Comparison of ENCODE assay signal across 8 mouse cellular contexts in genomic region chr17:56269741-56270140, GRCm38 (mm10). TPM values are rescaled to one million over a fixed set of nuclear protein-coding genes. Genes with fewer than 3 reads are reported as not detected.
DNase-seq lines count a peak whose midpoint lies in the region; ATAC-seq lines count a peak whose summit lies in the region.

No protein-coding gene starts in this region.

- peak overlapping the region; percentile 74 for H3K4me2 ChIP-seq in kidney, embryonic 16.5 days (replicated peaks; ENCODE audit: low read depth, low read length)
- peak overlapping the region; percentile 68 for H3K4me2 ChIP-seq in embryonic facial prominence, embryonic 12.5 days (replicated peaks)
- H3K4me2 ChIP-seq in hindbrain, embryonic 16.5 days (ENCODE audit: low read length): peak overlapping the region; percentile 89
- peak overlapping the region; percentile 66 for H3K4me2 ChIP-seq in midbrain, embryonic 16.5 days (ENCODE audit: low read length)

- ATAC-seq in kidney, embryonic 16.5 days (ENCODE audit: low FRiP score, low TSS enrichment): peak; percentile 4; the same call in 1 of the 2 replicates
- ATAC-seq in embryonic facial prominence, embryonic 12.5 days (ENCODE audit: insufficient number of reproducible peaks, insufficient read depth, low FRiP score, low TSS enrichment): no peak
- peak; percentile 10 for ATAC-seq in hindbrain, embryonic 16.5 days
- ATAC-seq in midbrain, embryonic 16.5 days: peak; percentile 19

- H3K9me3 ChIP-seq in kidney, embryonic 16.5 days (ENCODE audit: low read length): no peaks in the 10 kb centered on the region
- H3K9me3 ChIP-seq in embryonic facial prominence, embryonic 12.5 days: no peaks in the 10 kb centered on the region
- no peaks in the 10 kb centered on the region for H3K9me3 ChIP-seq in hindbrain, embryonic 16.5 days (ENCODE audit: control insufficient read depth, low read length)
- H3K9me3 ChIP-seq in midbrain, embryonic 16.5 days (replicated peaks; ENCODE audit: control insufficient read depth, low read length, poor library complexity, severe bottlenecking): no peaks in the 10 kb centered on the region

- H3K27ac ChIP-seq in kidney, embryonic 16.5 days (ENCODE audit: low read length): peak overlapping the region; percentile 89
- peak overlapping the region; percentile 63; the same call in 1 of the 2 replicates for H3K27ac ChIP-seq in embryonic facial prominence, embryonic 12.5 days
- peak overlapping the region; percentile 73 for H3K27ac ChIP-seq in hindbrain, embryonic 16.5 days (ENCODE audit: low read depth, low read length)
- peak overlapping the region; percentile 72 for H3K27ac ChIP-seq in midbrain, embryonic 16.5 days (ENCODE audit: low read length)

- H3K36me3 ChIP-seq in kidney, embryonic 16.5 days (ENCODE audit: insufficient read depth, low read length): peaks cover 22% of the 10 kb centered on the region
- peaks cover 22% of the 10 kb centered on the region for H3K36me3 ChIP-seq in embryonic facial prominence, embryonic 12.5 days
- no peaks in the 10 kb centered on the region; the same call in 1 of the 2 replicates for H3K36me3 ChIP-seq in hindbrain, embryonic 16.5 days (ENCODE audit: control insufficient read depth, insufficient read depth, low read length)
- H3K36me3 ChIP-seq in midbrain, embryonic 16.5 days (ENCODE audit: control insufficient read depth, insufficient read depth, low read length): peaks cover 4% of the 10 kb centered on the region; the same call in 1 of the 2 replicates

- peaks cover 13% of the 10 kb centered on the region for H3K4me1 ChIP-seq in kidney, embryonic 16.5 days (ENCODE audit: insufficient read depth, low read length)
- H3K4me1 ChIP-seq in embryonic facial prominence, embryonic 12.5 days: no peaks in the 10 kb centered on the region
- peaks cover 6% of the 10 kb centered on the region for H3K4me1 ChIP-seq in hindbrain, embryonic 16.5 days (ENCODE audit: control insufficient read depth, insufficient read depth, low read depth, low read length)
- H3K4me1 ChIP-seq in midbrain, embryonic 16.5 days (ENCODE audit: control insufficient read depth, insufficient read depth, low read length): peaks cover 8% of the 10 kb centered on the region

- DNase-seq in kidney, adult 8-10 months: no peak
- DNase-seq in adrenal gland, postnatal 36 days: no peak
- DNase-seq in lung, postnatal 4 days: no peak
- no peak for DNase-seq in layer of hippocampus, postnatal 10 days (ENCODE audit: low spot score in 2 of 2)

- H3K4me3 ChIP-seq in kidney, embryonic 16.5 days (ENCODE audit: low read length): peak overlapping the region; percentile 48
- peak overlapping the region; percentile 39 for H3K4me3 ChIP-seq in embryonic facial prominence, embryonic 12.5 days
- peak overlapping the region; percentile 45 for H3K4me3 ChIP-seq in hindbrain, embryonic 16.5 days (ENCODE audit: low read length)
- peak overlapping the region; percentile 35; the same call in 1 of the 2 replicates for H3K4me3 ChIP-seq in midbrain, embryonic 16.5 days (ENCODE audit: low read depth, low read length)

- peak overlapping the region; percentile 60 for H3K9ac ChIP-seq in kidney, embryonic 16.5 days (replicated peaks; ENCODE audit: low read length)
- peak overlapping the region; percentile 42; the same call in 1 of the 2 replicates for H3K9ac ChIP-seq in embryonic facial prominence, embryonic 12.5 days
- H3K9ac ChIP-seq in hindbrain, embryonic 16.5 days (ENCODE audit: low read depth, low read length): peak overlapping the region; percentile 68
- peak overlapping the region; percentile 54; the same call in 1 of the 2 replicates for H3K9ac ChIP-seq in midbrain, embryonic 16.5 days (ENCODE audit: low read depth, low read length)

- no peaks in the 10 kb centered on the region for H3K27me3 ChIP-seq in kidney, embryonic 16.5 days (ENCODE audit: insufficient read depth, low read length)
- H3K27me3 ChIP-seq in embryonic facial prominence, embryonic 12.5 days: no peaks in the 10 kb centered on the region
- H3K27me3 ChIP-seq in hindbrain, embryonic 16.5 days (replicated peaks; ENCODE audit: control insufficient read depth, insufficient read depth, low read length): no peaks in the 10 kb centered on the region
- H3K27me3 ChIP-seq in midbrain, embryonic 16.5 days (ENCODE audit: control insufficient read depth, insufficient read depth, low read depth, low read length): no peaks in the 10 kb centered on the region

- 77% methylated on average over 3 of the region's 3 CpGs for WGBS in kidney, embryonic 16.5 days
- 73% methylated on average over 3 of the region's 3 CpGs for WGBS in embryonic facial prominence, embryonic 12.5 days
- 74% methylated on average over 3 of the region's 3 CpGs for WGBS in hindbrain, embryonic 16.5 days
- 73% methylated on average over 3 of the region's 3 CpGs for WGBS in midbrain, embryonic 16.5 days

RNA-seq across cellular contexts. Expression of gene Ticam1, which starts 6.8 kb away (rescaled TPM):
- polyA plus RNA-seq in kidney, embryonic 16.5 days (2015; fragmentation: Nextera tagmentation; extraction: Ambion mirVana): 7.3 and 10.3 TPM in 2 replicates
- polyA plus RNA-seq in embryonic facial prominence, embryonic 12.5 days (2016; fragmentation: Nextera tagmentation; extraction: Ambion mirVana): 2.7 and 3.5 TPM in 2 replicates
- polyA plus RNA-seq in hindbrain, embryonic 16.5 days (2015; fragmentation: Nextera tagmentation; extraction: Ambion mirVana): 1.5 and 1.9 TPM in 2 replicates
- polyA plus RNA-seq in midbrain, embryonic 16.5 days (2015; fragmentation: Nextera tagmentation; extraction: Ambion mirVana): 1.3 TPM in 2 replicates
- 10 to 100 TPM; 21.1 to 23.1 TPM for total RNA-seq in adrenal gland, postnatal 36 days (2021)
- total RNA-seq in layer of hippocampus, postnatal 10 days (2021): 1 to 10 TPM; 5.2 to 5.9 TPM

RNA-seq across cellular contexts. Expression of gene Fem1a, which starts 13.1 kb away (rescaled TPM):
- 14.6 and 15.8 TPM in 2 replicates for polyA plus RNA-seq in kidney, embryonic 16.5 days (2015; fragmentation: Nextera tagmentation; extraction: Ambion mirVana)
- 15.3 and 15.5 TPM in 2 replicates for polyA plus RNA-seq in embryonic facial prominence, embryonic 12.5 days (2016; fragmentation: Nextera tagmentation; extraction: Ambion mirVana)
- 17.4 and 18.2 TPM in 2 replicates for polyA plus RNA-seq in hindbrain, embryonic 16.5 days (2015; fragmentation: Nextera tagmentation; extraction: Ambion mirVana)
- polyA plus RNA-seq in midbrain, embryonic 16.5 days (2015; fragmentation: Nextera tagmentation; extraction: Ambion mirVana): 15.5 and 18.2 TPM in 2 replicates
- 10 to 100 TPM; 28.7 to 30.8 TPM for total RNA-seq in adrenal gland, postnatal 36 days (2021)
- total RNA-seq in layer of hippocampus, postnatal 10 days (2021): 10 to 100 TPM; 45.3 to 46.5 TPM

RNA-seq across cellular contexts. Expression of gene Plin3, which starts 22.9 kb away (rescaled TPM):
- 87.5 and 106 TPM in 2 replicates for polyA plus RNA-seq in kidney, embryonic 16.5 days (2015; fragmentation: Nextera tagmentation; extraction: Ambion mirVana)
- polyA plus RNA-seq in embryonic facial prominence, embryonic 12.5 days (2016; fragmentation: Nextera tagmentation; extraction: Ambion mirVana): 56.6 and 67.4 TPM in 2 replicates
- polyA plus RNA-seq in hindbrain, embryonic 16.5 days (2015; fragmentation: Nextera tagmentation; extraction: Ambion mirVana): 15.5 and 21.1 TPM in 2 replicates
- polyA plus RNA-seq in midbrain, embryonic 16.5 days (2015; fragmentation: Nextera tagmentation; extraction: Ambion mirVana): 10.7 and 12.3 TPM in 2 replicates
- total RNA-seq in adrenal gland, postnatal 36 days (2021): 100 to 1,000 TPM in 1 of 2 experiments, 10 to 100 TPM in 1; 51.4 to 106 TPM
- 1 to 10 TPM; 5.7 to 7.3 TPM for total RNA-seq in layer of hippocampus, postnatal 10 days (2021)

RNA-seq across cellular contexts. Expression of gene Arrdc5, which starts 30.3 kb away (rescaled TPM):
- not detected in 2 replicates for polyA plus RNA-seq in kidney, embryonic 16.5 days (2015; fragmentation: Nextera tagmentation; extraction: Ambion mirVana)
- not detected in 2 replicates for polyA plus RNA-seq in embryonic facial prominence, embryonic 12.5 days (2016; fragmentation: Nextera tagmentation; extraction: Ambion mirVana)
- not detected in 2 replicates for polyA plus RNA-seq in hindbrain, embryonic 16.5 days (2015; fragmentation: Nextera tagmentation; extraction: Ambion mirVana)
- polyA plus RNA-seq in midbrain, embryonic 16.5 days (2015; fragmentation: Nextera tagmentation; extraction: Ambion mirVana): not detected in 2 replicates
- not detected for total RNA-seq in adrenal gland, postnatal 36 days (2021)
- not detected for total RNA-seq in layer of hippocampus, postnatal 10 days (2021)

RNA-seq across cellular contexts. Expression of gene Uhrf1, which starts 33.4 kb away (rescaled TPM):
- polyA plus RNA-seq in kidney, embryonic 16.5 days (2015; fragmentation: Nextera tagmentation; extraction: Ambion mirVana): 170 and 179 TPM in 2 replicates
- 157 and 160 TPM in 2 replicates for polyA plus RNA-seq in embryonic facial prominence, embryonic 12.5 days (2016; fragmentation: Nextera tagmentation; extraction: Ambion mirVana)
- polyA plus RNA-seq in hindbrain, embryonic 16.5 days (2015; fragmentation: Nextera tagmentation; extraction: Ambion mirVana): 23.3 and 28.2 TPM in 2 replicates
- 11.6 and 15.6 TPM in 2 replicates for polyA plus RNA-seq in midbrain, embryonic 16.5 days (2015; fragmentation: Nextera tagmentation; extraction: Ambion mirVana)
- total RNA-seq in adrenal gland, postnatal 36 days (2021): 1 to 10 TPM; 5.9 to 9.4 TPM
- total RNA-seq in layer of hippocampus, postnatal 10 days (2021): 1 to 10 TPM; 5.9 to 6.3 TPM
